Mouse (Mus musculus) thymus, adult 2 months (tissue): Measurements from ENCODE around the gene C130032M10Rik.
A peak's percentile ranks its signal among the peaks of the same experiment; 100 is the strongest.

Source experiments
- CTCF ChIP-seq: fragments of 200-500 bp; IDR thresholded peaks from 2 replicates; pipeline ENCODE4 v1.5.1; 2012; ENCODE audit warnings: mild to moderate bottlenecking, control low read depth, low read length, moderate library complexity, borderline replicate concordance; ENCODE audit not compliant: control insufficient read depth, poor library complexity, insufficient read depth; ENCODE audit errors: extremely low read depth
- POLR2A ChIP-seq: fragments of 200-500 bp; IDR thresholded peaks from 2 replicates; pipeline ENCODE4 v1.6.1; 2012; ENCODE audit warnings: mild to moderate bottlenecking, low read length, control low read depth, moderate library complexity; ENCODE audit not compliant: control insufficient read depth, poor library complexity, insufficient read depth; ENCODE audit errors: extremely low read depth

DNA sequence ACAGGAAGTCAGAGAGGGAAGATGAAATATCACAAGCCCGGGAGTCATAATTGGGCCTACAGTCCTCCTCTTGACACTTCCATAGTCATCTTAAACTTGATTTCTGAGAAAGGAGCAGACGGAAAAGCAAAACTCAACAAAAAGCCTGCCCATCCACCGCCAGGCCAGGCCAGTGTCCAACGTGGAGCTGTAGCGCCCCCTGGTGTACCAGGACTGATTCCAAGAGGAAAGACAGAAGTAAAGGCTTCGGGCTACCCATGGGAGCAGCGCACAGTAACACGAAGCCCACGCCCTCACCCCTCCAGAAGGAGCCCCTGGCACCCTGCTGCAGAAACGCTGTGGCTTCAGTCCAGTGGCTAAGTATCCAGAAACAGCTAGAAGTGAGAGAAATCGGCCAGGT lies 17.3 kb upstream of the C130032M10Rik start:
- TF ChIP-seq POLR2A (no peak), CTCF (peak; percentile 93)
